Mouse (Mus musculus): ENCODE measurements at regions not wholly inside any gene's neighbourhood (a gene's known extent, or its start where the extent isn't known, plus 50 kb on each side); places are given as distances from the start of the nearest gene placed in this dataset.

- DNase-seq (ENCODE audit: low read depth, low spot score): no peak
- no peak overlapping the region for H3K27ac ChIP-seq (ENCODE audit: insufficient read depth, low read depth, low read length, poor library complexity, severe bottlenecking)
- H3K9me3 ChIP-seq (ENCODE audit: control insufficient read depth, insufficient read depth, low read depth, low read length): no peaks in the 10 kb centered on the region
- TF ChIP-seq ZNF384 (IDR thresholded peaks at IDR 0.05; ENCODE audit: low read depth, low read length) (no peak), ZC3H11A (IDR thresholded peaks at IDR 0.05; ENCODE audit: borderline replicate concordance, low read depth, low read length) (no peak), HCFC1 (IDR thresholded peaks at IDR 0.05; ENCODE audit: borderline replicate concordance, insufficient read depth, low read length) (no peak), CHD2 (IDR thresholded peaks at IDR 0.05; ENCODE audit: low read depth, low read length) (no peak), MAFK (IDR thresholded peaks at IDR 0.05; ENCODE audit: insufficient read depth, low read depth, low read length) (0 out of 2 replicates have a peak, but pooled peaks have one; percentile 49)
- H3K9ac ChIP-seq (ENCODE audit: insufficient read depth, low read depth, low read length, poor library complexity, severe bottlenecking): no peak overlapping the region
- H3K4me1 ChIP-seq (ENCODE audit: control insufficient read depth in 2 of 2, insufficient read depth in 2 of 2, low read length in 2 of 2, poor library complexity in 1 of 2): no peaks in the 10 kb centered on the region; a peak in 1 of 4 replicates
- no peak overlapping the region for H3K4me3 ChIP-seq (ENCODE audit: insufficient read depth in 1 of 2, low read depth in 1 of 2, low read length in 2 of 2, poor library complexity in 1 of 2, severe bottlenecking in 1 of 2)
- no peaks in the 10 kb centered on the region for H3K36me3 ChIP-seq (ENCODE audit: control insufficient read depth, insufficient read depth, low read length, poor library complexity, severe bottlenecking)
- in situ Hi-C loops (cut with MboI; ENCODE audit: low sequenced_read_pairs in 2 of 2, unreplicated experiment in 2 of 2): no loop called here
Measured at GRCm38 (mm10) chr12:117397512-117397911, 118.8 kb upstream of the Rapgef5 start.

GRCm38 (mm10) chr12:117403513-117404156 lies 112.6 kb upstream of the Rapgef5 start:
- peak; percentile 59 for DNase-seq (ENCODE audit: low read depth, low spot score)
- in situ Hi-C loops (cut with MboI; ENCODE audit: low sequenced_read_pairs in 2 of 2, unreplicated experiment in 2 of 2): loop anchor here in 1 of 2 experiments (25.0 kb wide), 1 partner anchor 359 kb away; no protein-coding TSS in a partner anchor
- Histone ChIP-seq H3K4me1 (ENCODE audit: control insufficient read depth in 2 of 2, insufficient read depth in 2 of 2, low read length in 2 of 2, poor library complexity in 1 of 2) (peaks cover 0 to 4% of the 10 kb centered on the region in 2 experiments; a peak in 1 of 4 replicates), H3K36me3 (ENCODE audit: control insufficient read depth, insufficient read depth, low read length, poor library complexity, severe bottlenecking) (no peaks in the 10 kb centered on the region), H3K9ac (ENCODE audit: insufficient read depth, low read depth, low read length, poor library complexity, severe bottlenecking) (no peak overlapping the region), H3K4me3 (ENCODE audit: insufficient read depth in 1 of 2, low read depth in 1 of 2, low read length in 2 of 2, poor library complexity in 1 of 2, severe bottlenecking in 1 of 2) (no peak overlapping the region), H3K27ac (ENCODE audit: insufficient read depth, low read depth, low read length, poor library complexity, severe bottlenecking) (no peak overlapping the region), H3K9me3 (ENCODE audit: control insufficient read depth, insufficient read depth, low read depth, low read length) (no peaks in the 10 kb centered on the region)
- no peak for TF ChIP-seq ZNF384 (IDR thresholded peaks at IDR 0.05; ENCODE audit: low read depth, low read length)
- peak; percentile 63 for TF ChIP-seq ZC3H11A (IDR thresholded peaks at IDR 0.05; ENCODE audit: borderline replicate concordance, low read depth, low read length)

- Histone ChIP-seq H3K9me3 (ENCODE audit: control insufficient read depth, insufficient read depth, low read depth, low read length) (no peaks in the 10 kb centered on the region), H3K27ac (ENCODE audit: insufficient read depth, low read depth, low read length, poor library complexity, severe bottlenecking) (no peak overlapping the region), H3K4me1 (ENCODE audit: control insufficient read depth in 2 of 2, insufficient read depth in 2 of 2, low read length in 2 of 2, poor library complexity in 1 of 2) (peaks cover 0 to 4% of the 10 kb centered on the region in 2 experiments; a peak in 1 of 4 replicates), H3K36me3 (ENCODE audit: control insufficient read depth, insufficient read depth, low read length, poor library complexity, severe bottlenecking) (no peaks in the 10 kb centered on the region), H3K9ac (ENCODE audit: insufficient read depth, low read depth, low read length, poor library complexity, severe bottlenecking) (no peak overlapping the region), H3K4me3 (ENCODE audit: insufficient read depth in 1 of 2, low read depth in 1 of 2, low read length in 2 of 2, poor library complexity in 1 of 2, severe bottlenecking in 1 of 2) (no peak overlapping the region)
- TF ChIP-seq ZNF384 (IDR thresholded peaks at IDR 0.05; ENCODE audit: low read depth, low read length) (no peak), HCFC1 (IDR thresholded peaks at IDR 0.05; ENCODE audit: borderline replicate concordance, insufficient read depth, low read length) (no peak)
- DNase-seq (ENCODE audit: low read depth, low spot score): no peak
- in situ Hi-C loops (cut with MboI; ENCODE audit: low sequenced_read_pairs in 2 of 2, unreplicated experiment in 2 of 2): loop anchor here in 1 of 2 experiments (25.0 kb wide), 1 partner anchor 358 kb away; no protein-coding TSS in a partner anchor
Measured at GRCm38 (mm10) chr12:117404157-117404752, 112.0 kb upstream of the Rapgef5 start.

- no peak overlapping the region for H3K4me3 ChIP-seq (ENCODE audit: insufficient read depth in 1 of 2, low read depth in 1 of 2, low read length in 2 of 2, poor library complexity in 1 of 2, severe bottlenecking in 1 of 2)
- no peaks in the 10 kb centered on the region for H3K36me3 ChIP-seq (ENCODE audit: control insufficient read depth, insufficient read depth, low read length, poor library complexity, severe bottlenecking)
- no peak overlapping the region for H3K27ac ChIP-seq (ENCODE audit: insufficient read depth, low read depth, low read length, poor library complexity, severe bottlenecking)
- no peak for TF ChIP-seq ZNF384 (IDR thresholded peaks at IDR 0.05; ENCODE audit: low read depth, low read length)
- TF ChIP-seq CHD2 (IDR thresholded peaks at IDR 0.05; ENCODE audit: low read depth, low read length): no peak
- no peak for TF ChIP-seq ZC3H11A (IDR thresholded peaks at IDR 0.05; ENCODE audit: borderline replicate concordance, low read depth, low read length)
- no peak for TF ChIP-seq MAFK (IDR thresholded peaks at IDR 0.05; ENCODE audit: insufficient read depth, low read depth, low read length)
- TF ChIP-seq HCFC1 (IDR thresholded peaks at IDR 0.05; ENCODE audit: borderline replicate concordance, insufficient read depth, low read length): no peak
- H3K4me1 ChIP-seq (ENCODE audit: control insufficient read depth in 2 of 2, insufficient read depth in 2 of 2, low read length in 2 of 2, poor library complexity in 1 of 2): peaks cover 0 to 4% of the 10 kb centered on the region in 2 experiments; a peak in 1 of 4 replicates
- DNase-seq (ENCODE audit: low read depth, low spot score): no peak
- H3K9me3 ChIP-seq (ENCODE audit: control insufficient read depth, insufficient read depth, low read depth, low read length): no peaks in the 10 kb centered on the region
- in situ Hi-C loops (cut with MboI; ENCODE audit: low sequenced_read_pairs in 2 of 2, unreplicated experiment in 2 of 2): loop anchor here (5.0 to 25.0 kb wide), 2 partner anchors 355 to 360 kb away; no protein-coding TSS in a partner anchor
- no peak overlapping the region for H3K9ac ChIP-seq (ENCODE audit: insufficient read depth, low read depth, low read length, poor library complexity, severe bottlenecking)
Measured at GRCm38 (mm10) chr12:117406832-117407231, 109.4 kb upstream of the Rapgef5 start.

Data from ES-E14 (cell line).